Mouse (Mus musculus) layer of hippocampus, postnatal 10 days (tissue): ENCODE data around the gene Rpl19. TPM values are rescaled to one million over a fixed set of nuclear protein-coding genes. Genes with fewer than 3 reads are reported as not detected.

Experiments
- microRNA-seq, 2 experiments: library from miRNA; unstranded; fragments of <30 nt; microRNA quantifications; one replicate each; pipeline ENCODE4 v1.2.0; 2021
- total RNA-seq, 2 experiments: library from RNA; stranded (reverse); gene quantifications; 2 replicates each; pipeline ENCODE4 v1.2.3; 2021

The Rpl19 gene
- total RNA-seq, 2 experiments from 2014 or later: 648 to 672 TPM

Small RNAs within 50 kb of the gene (microRNA-seq; reads per million reads assigned to microRNA genes)
- gene Gm27597: 0 reads per million in 2 experiments

Other genes with a start within 250 kb of the Rpl19 start
- gene Rpl23, start 244.3 kb upstream of the Rpl19 start, total RNA-seq: 100 to 1,000 TPM; 458 to 501 TPM
- gene Lasp1, start 227.7 kb upstream of the Rpl19 start, total RNA-seq: 100 to 1,000 TPM; 148 to 150 TPM
- gene B230217C12Rik, start 185.9 kb upstream of the Rpl19 start, total RNA-seq: 10 to 100 TPM; 33.9 to 34.7 TPM
- under 1 TPM; 0.45 to 0.46 TPM for gene Fbxo47, start 142.6 kb upstream of the Rpl19 start, total RNA-seq
- gene Plxdc1, start 40.3 kb upstream of the Rpl19 start, total RNA-seq: 1 to 10 TPM; 6.8 to 7.1 TPM
- 1 to 10 TPM; 2.0 to 2.1 TPM for gene Arl5c, start 30.5 kb upstream of the Rpl19 start, total RNA-seq
- gene Cacnb1, start 3.7 kb upstream of the Rpl19 start, total RNA-seq: 100 to 1,000 TPM; 118 TPM
- 10 to 100 TPM; 13.0 to 14.9 TPM for gene Stac2, start 26.8 kb downstream of the Rpl19 start, total RNA-seq
- 10 to 100 TPM; 27.8 to 32.0 TPM for gene Fbxl20, start 123.7 kb downstream of the Rpl19 start, total RNA-seq
- 10 to 100 TPM; 48.6 to 50.2 TPM for gene Med1, start 166.6 kb downstream of the Rpl19 start, total RNA-seq
- 10 to 100 TPM; 34.1 to 36.5 TPM for gene Cdk12, start 176.3 kb downstream of the Rpl19 start, total RNA-seq